Mouse (Mus musculus): ENCODE data around the gene Edem3.

GRCm38 (mm10) chr1:151726358-151726757 lies 28.8 kb upstream of the Edem3 start:
- no peak for TF ChIP-seq CTCF (IDR thresholded peaks at IDR 0.05; ENCODE audit: low read depth, low read length)
- TF ChIP-seq EP300 (IDR thresholded peaks at IDR 0.05; ENCODE audit: insufficient read depth, low read depth, low read length), result no peak
- TF ChIP-seq POLR2A (IDR thresholded peaks at IDR 0.05; ENCODE audit: insufficient read depth, low read length), result no peak
